Mouse (Mus musculus) embryonic fibroblast, embryonic 13.5 days (primary cell): ENCODE results near the gene Gm3625. TPM values are rescaled to one million over a fixed set of nuclear protein-coding genes. Genes with fewer than 3 reads are reported as not detected.
"Not testable (repeated sequence)": the region's sequence is repeated elsewhere in the genome, so short reads cannot be mapped to it uniquely, and the experiment has no call there.

Source experiments
- H3K27ac ChIP-seq: 2 replicates; pipeline ENCODE4 v1.5.1; 2012; ENCODE audit warnings: low read length, control low read depth, inconsistent platforms; ENCODE audit not compliant: insufficient read depth
- H3K4me1 ChIP-seq: 2 replicates; pipeline ENCODE4 v1.6.1; 2011; ENCODE audit warnings: low read length; ENCODE audit not compliant: control insufficient read depth, insufficient read depth
- H3K4me3 ChIP-seq: 2 replicates; pipeline ENCODE4 v1.5.1; 2011; ENCODE audit warnings: mild to moderate bottlenecking, control low read depth, low read length; ENCODE audit not compliant: insufficient read depth
- CTCF ChIP-seq: IDR thresholded peaks from 2 replicates; pipeline ENCODE4 v1.5.1; 2011; ENCODE audit warnings: mild to moderate bottlenecking, control low read depth, low read length, moderate library complexity, borderline replicate concordance; ENCODE audit not compliant: insufficient read depth
- POLR2A ChIP-seq: IDR thresholded peaks from 2 replicates; pipeline ENCODE4 v1.6.1; 2011; ENCODE audit warnings: low read depth, mild to moderate bottlenecking, control low read depth, low read length, moderate library complexity
- polyA plus RNA-seq: library from polyadenylated mRNA; stranded (reverse); fragments of >200 nt; gene quantifications from 2 replicates; pipeline ENCODE4 v1.2.4, GENCODE M21; 2011; ENCODE audit warnings: low read depth; ENCODE audit not compliant: missing spikeins, insufficient read length

The Gm3625 gene
- polyA plus RNA-seq, 1 experiment: not detected

- Histone ChIP-seq H3K4me1 (peaks cover 9% of the 10 kb centered on the region), H3K27ac (no peak overlapping the region), H3K4me3 (no peak overlapping the region)
- TF ChIP-seq POLR2A (no peak), CTCF (no peak)
Observed at GRCm38 (mm10) chr12:4557436-4557835, 35.3 kb downstream of the Gm3625 start.

- Histone ChIP-seq H3K4me1 (peaks cover 9% of the 10 kb centered on the region), H3K27ac (no peak overlapping the region), H3K4me3 (no peak overlapping the region)
- TF ChIP-seq CTCF (no peak), POLR2A (no peak)
Observed at GRCm38 (mm10) chr12:4556891-4557290, 35.8 kb downstream of the Gm3625 start.

GRCm38 (mm10) chr12:4555451-4555850, 37.3 kb downstream of the Gm3625 start:
- TF ChIP-seq CTCF (no peak), POLR2A (no peak)
- H3K4me3 ChIP-seq: no peak overlapping the region
- peaks cover 9% of the 10 kb centered on the region for H3K4me1 ChIP-seq
- H3K27ac ChIP-seq: no peak overlapping the region

GRCm38 (mm10) chr12:4553704-4554103, 39.0 kb downstream of the Gm3625 start:
- H3K27ac ChIP-seq, H3K4me3 ChIP-seq, H3K4me1 ChIP-seq: not testable (repeated sequence)

- Histone ChIP-seq H3K4me3 (no peak overlapping the region), H3K27ac (no peak overlapping the region), H3K4me1 (no peaks in the 10 kb centered on the region)
- no peak for TF ChIP-seq POLR2A
- peak; percentile 58; the same call in 1 of the 2 replicates for TF ChIP-seq CTCF
Observed at GRCm38 (mm10) chr12:4548053-4549013, 44.4 kb downstream of the Gm3625 start.

- no peaks in the 10 kb centered on the region for H3K4me1 ChIP-seq
- no peak overlapping the region for H3K27ac ChIP-seq
- TF ChIP-seq CTCF (no peak), POLR2A (no peak)
- H3K4me3 ChIP-seq: no peak overlapping the region
Observed at GRCm38 (mm10) chr12:4547557-4547956, 45.2 kb downstream of the Gm3625 start.

- Histone ChIP-seq H3K27ac (no peak overlapping the region), H3K4me3 (no peak overlapping the region), H3K4me1 (no peaks in the 10 kb centered on the region)
- TF ChIP-seq POLR2A: no peak
- TF ChIP-seq CTCF: no peak
Observed at GRCm38 (mm10) chr12:4546491-4546890, 46.2 kb downstream of the Gm3625 start.

GRCm38 (mm10) chr12:4545425-4545824, 47.3 kb downstream of the Gm3625 start:
- H3K4me3 ChIP-seq: no peak overlapping the region

GRCm38 (mm10) chr12:4544400-4544919, 48.3 kb downstream of the Gm3625 start:
- TF ChIP-seq CTCF: no peak
- no peak for TF ChIP-seq POLR2A
- H3K4me1 ChIP-seq: no peaks in the 10 kb centered on the region
- no peak overlapping the region for H3K27ac ChIP-seq
- H3K4me3 ChIP-seq: no peak overlapping the region

More at GRCm38 (mm10) chr12:4545425-4545824, 47.3 kb downstream of the Gm3625 start:
- H3K4me1 ChIP-seq: no peaks in the 10 kb centered on the region
- TF ChIP-seq POLR2A (no peak), CTCF (no peak)
- no peak overlapping the region for H3K27ac ChIP-seq

Other genes starting within 250 kb of the Gm3625 start
- 15.3 and 24.6 TPM in 2 replicates for gene Ncoa1, start 115.7 kb downstream of the Gm3625 start, polyA plus RNA-seq
- 52.0 and 56.7 TPM in 2 replicates for gene Itsn2, start 289 bp downstream of the Gm3625 start, polyA plus RNA-seq
- 0.37 TPM in 1 of 2 replicates, not detected in the other for gene Fam228a, start 145.5 kb upstream of the Gm3625 start, polyA plus RNA-seq
- 1.3 and 3.4 TPM in 2 replicates for gene Pfn4, start 176.1 kb upstream of the Gm3625 start, polyA plus RNA-seq
- 1.8 and 2.8 TPM in 2 replicates for gene Fam228b, start 176.3 kb upstream of the Gm3625 start, polyA plus RNA-seq
- gene Sf3b6, start 224.6 kb upstream of the Gm3625 start, polyA plus RNA-seq: 158 and 166 TPM in 2 replicates
- gene Fkbp1b, start 248.7 kb upstream of the Gm3625 start, polyA plus RNA-seq: 12.9 and 17.2 TPM in 2 replicates